Mouse (Mus musculus) neural tube, embryonic 15.5 days (tissue): Measurements from ENCODE around the gene Haus7. TPM values are rescaled to one million over a fixed set of nuclear protein-coding genes. Genes with fewer than 3 reads are reported as not detected.
A peak's percentile ranks its signal among the peaks of the same experiment; 100 is the strongest.
"Not testable (repeated sequence)": the region's sequence is repeated elsewhere in the genome, so short reads cannot be mapped to it uniquely, and the experiment has no call there.

Experiments used
- ATAC-seq: fragments of 200-750 bp; cut with Nextera tagmentation; 2 replicates; pipeline ENCODE4 v1.8.0; 2017; ENCODE audit warnings: mild to moderate bottlenecking, moderate TSS enrichment, moderate library complexity; ENCODE audit not compliant: low FRiP score
- H3K27ac ChIP-seq: fragments of 300-500 bp; sonication (generic); replicated peaks from 2 replicates; pipeline ENCODE4 v1.5.1; 2015; ENCODE audit warnings: mild to moderate bottlenecking, inconsistent platforms
- H3K27me3 ChIP-seq: fragments of 300-500 bp; sonication (generic); replicated peaks from 2 replicates; pipeline ENCODE4 v1.6.1; 2015; ENCODE audit warnings: inconsistent platforms
- H3K36me3 ChIP-seq: fragments of 300-500 bp; sonication (generic); 2 replicates; pipeline ENCODE4 v1.6.1; 2015; ENCODE audit warnings: inconsistent platforms
- H3K4me1 ChIP-seq: fragments of 300-500 bp; sonication (generic); 2 replicates; pipeline ENCODE4 v1.6.1; 2015; ENCODE audit warnings: inconsistent platforms
- H3K4me2 ChIP-seq: fragments of 300-500 bp; sonication (generic); 2 replicates; pipeline ENCODE4 v1.6.1; 2015; ENCODE audit warnings: inconsistent platforms, mild to moderate bottlenecking, moderate library complexity
- H3K4me3 ChIP-seq: fragments of 300-500 bp; sonication (generic); replicated peaks from 2 replicates; pipeline ENCODE4 v1.5.1; 2015; ENCODE audit warnings: mild to moderate bottlenecking, inconsistent platforms
- H3K9ac ChIP-seq: fragments of 300-500 bp; sonication (generic); replicated peaks from 2 replicates; pipeline ENCODE4 v1.6.1; 2015; ENCODE audit warnings: mild to moderate bottlenecking, inconsistent platforms
- H3K9me3 ChIP-seq: fragments of 300-500 bp; sonication (generic); replicated peaks from 2 replicates; pipeline ENCODE4 v1.6.1; 2016; ENCODE audit warnings: inconsistent platforms
- WGBS: fragments of 180-500 bp; shearing (Covaris S2); methylation state at CpG from one replicate; pipeline ENCODE4 v1.1.7; 2015; ENCODE audit warnings: mixed read lengths; 5-methylcytosine and 5-hydroxymethylcytosine counted together
- polyA plus RNA-seq: library from polyadenylated mRNA; unstranded; fragments of >200 nt; fragmentation: Nextera tagmentation; extraction: Ambion mirVana; gene quantifications from 2 replicates; pipeline ENCODE4 v1.2.1, GENCODE M21; 2015

Haus7 gene
- polyA plus RNA-seq, 1 experiment from 2014 or later = 74.9 TPM

- Histone ChIP-seq H3K27me3 (no peaks in the 10 kb centered on the region), H3K4me1 (peaks cover 11% of the 10 kb centered on the region), H3K4me2 (no peak overlapping the region), H3K9ac (no peak overlapping the region), H3K27ac (no peak overlapping the region), H3K4me3 (no peak overlapping the region), H3K9me3 (no peaks in the 10 kb centered on the region), H3K36me3 (no peaks in the 10 kb centered on the region)
- WGBS = 84% methylated on average over 4 of the region's 4 CpGs
- ATAC-seq = no peak
Observed at GRCm38 (mm10) chrX:73460792-73461191, 1.9 kb upstream of the Haus7 start.

- no peak overlapping the region for H3K4me2 ChIP-seq
- no peak overlapping the region for H3K27ac ChIP-seq
- H3K27me3 ChIP-seq = no peaks in the 10 kb centered on the region
- H3K36me3 ChIP-seq = no peaks in the 10 kb centered on the region
- no peak overlapping the region for H3K9ac ChIP-seq
- WGBS = 24% methylated on average over 2 of the region's 2 CpGs
- no peaks in the 10 kb centered on the region for H3K4me1 ChIP-seq
- ATAC-seq = no peak
- no peaks in the 10 kb centered on the region for H3K9me3 ChIP-seq
- H3K4me3 ChIP-seq = no peak overlapping the region
Observed at GRCm38 (mm10) chrX:73451949-73452348, 6.9 kb downstream of the Haus7 start.

DNA sequence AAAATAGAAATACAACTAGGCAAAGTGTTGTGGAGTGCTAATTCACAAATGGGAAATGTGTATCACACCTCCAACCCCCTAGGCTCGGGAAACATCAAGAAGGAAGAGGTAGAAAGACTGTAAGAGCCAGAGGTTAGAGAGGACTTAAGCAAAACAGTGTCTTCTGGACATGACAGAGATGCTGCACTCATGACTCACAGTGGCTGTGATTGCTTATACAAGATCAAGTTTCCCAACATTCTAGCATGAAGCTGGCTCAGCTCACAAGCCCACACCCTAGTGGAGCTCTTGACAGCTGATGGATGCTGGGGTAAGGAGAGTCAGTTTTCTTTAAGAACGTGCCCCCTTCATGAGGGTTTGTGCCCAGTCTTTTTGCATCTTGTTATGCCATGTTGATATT is 17.4 kb downstream of the Haus7 start:
- Histone ChIP-seq H3K9ac (no peak overlapping the region), H3K9me3 (no peaks in the 10 kb centered on the region), H3K4me2 (no peak overlapping the region), H3K36me3 (peaks cover 5% of the 10 kb centered on the region; the same call in 1 of the 2 replicates), H3K4me1 (no peaks in the 10 kb centered on the region), H3K27ac (no peak overlapping the region), H3K4me3 (no peak overlapping the region), H3K27me3 (no peaks in the 10 kb centered on the region)
- 75% methylated on average over 2 of the region's 2 CpGs for WGBS
- ATAC-seq = no peak

GRCm38 (mm10) chrX:73435252-73435651 is 23.6 kb downstream of the Haus7 start, which contains the start of gene Trex2:
Gene Trex2, minus strand, starts transcription at chrX:73435344.
- H3K9me3 ChIP-seq = no peaks in the 10 kb centered on the region
- no peak for ATAC-seq
- H3K4me3 ChIP-seq = no peak within 1 kb of the TSS
- H3K36me3 ChIP-seq = no peaks in the 10 kb centered on the region
- H3K9ac ChIP-seq = no peak within 1 kb of the TSS
- no peaks in the 10 kb centered on the region for H3K4me1 ChIP-seq
- H3K4me2 ChIP-seq = no peak within 1 kb of the TSS
- H3K27ac ChIP-seq = no peak within 1 kb of the TSS
- H3K27me3 ChIP-seq = no peaks in the 10 kb centered on the region
- WGBS = 84% methylated on average over 11 of the region's 11 CpGs

GRCm38 (mm10) chrX:73432850-73433249 is 26.0 kb downstream of the Haus7 start:
- H3K4me1 ChIP-seq = no peaks in the 10 kb centered on the region

DNA sequence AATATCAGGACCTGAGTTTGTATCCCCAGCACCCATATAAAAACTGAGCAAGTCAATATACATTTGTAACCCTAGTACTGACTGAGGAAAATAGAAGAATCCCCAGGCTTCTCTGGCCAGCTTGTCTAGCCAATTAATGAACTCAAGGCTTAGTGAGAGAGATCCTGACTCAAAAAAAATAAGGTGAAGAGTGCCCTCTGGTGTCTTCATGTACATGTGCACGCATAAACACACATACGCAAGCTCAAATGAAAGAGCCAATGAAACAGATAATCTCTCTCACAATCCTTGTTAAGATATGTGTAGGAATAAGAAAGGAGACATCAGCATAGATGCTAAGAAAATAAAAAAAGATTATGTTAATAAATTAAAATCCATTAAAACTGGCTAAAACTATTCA is 28.8 kb downstream of the Haus7 start:
- Histone ChIP-seq H3K4me3 (no peak overlapping the region), H3K27ac (no peak overlapping the region), H3K27me3 (no peaks in the 10 kb centered on the region), H3K4me2 (no peak overlapping the region), H3K36me3 (no peaks in the 10 kb centered on the region), H3K4me1 (no peaks in the 10 kb centered on the region), H3K9ac (no peak overlapping the region), H3K9me3 (no peaks in the 10 kb centered on the region)
- ATAC-seq = no peak
- 84% methylated on average over 2 of the region's 2 CpGs for WGBS

More at GRCm38 (mm10) chrX:73432850-73433249, 26.0 kb downstream of the Haus7 start:
- H3K4me2 ChIP-seq = no peak overlapping the region
- ATAC-seq = no peak
- no peak overlapping the region for H3K27ac ChIP-seq
- no peak overlapping the region for H3K4me3 ChIP-seq
- H3K9ac ChIP-seq = no peak overlapping the region
- no peaks in the 10 kb centered on the region for H3K9me3 ChIP-seq
- whole genome bisulfite sequencing = 74% methylated on average over 5 of the region's 5 CpGs
- no peaks in the 10 kb centered on the region for H3K27me3 ChIP-seq
- H3K36me3 ChIP-seq = no peaks in the 10 kb centered on the region

- ATAC-seq = no peak
- no peak overlapping the region for H3K4me3 ChIP-seq
- H3K4me2 ChIP-seq = no peak overlapping the region
- H3K9ac ChIP-seq = no peak overlapping the region
- H3K27ac ChIP-seq = no peak overlapping the region
- no peaks in the 10 kb centered on the region for H3K27me3 ChIP-seq
- WGBS = 22% methylated on average over 1 of the region's 1 CpGs
- H3K36me3 ChIP-seq = no peaks in the 10 kb centered on the region
- no peaks in the 10 kb centered on the region for H3K4me1 ChIP-seq
- H3K9me3 ChIP-seq = no peaks in the 10 kb centered on the region
Observed at GRCm38 (mm10) chrX:73412767-73413166, 46.1 kb downstream of the Haus7 start.

DNA sequence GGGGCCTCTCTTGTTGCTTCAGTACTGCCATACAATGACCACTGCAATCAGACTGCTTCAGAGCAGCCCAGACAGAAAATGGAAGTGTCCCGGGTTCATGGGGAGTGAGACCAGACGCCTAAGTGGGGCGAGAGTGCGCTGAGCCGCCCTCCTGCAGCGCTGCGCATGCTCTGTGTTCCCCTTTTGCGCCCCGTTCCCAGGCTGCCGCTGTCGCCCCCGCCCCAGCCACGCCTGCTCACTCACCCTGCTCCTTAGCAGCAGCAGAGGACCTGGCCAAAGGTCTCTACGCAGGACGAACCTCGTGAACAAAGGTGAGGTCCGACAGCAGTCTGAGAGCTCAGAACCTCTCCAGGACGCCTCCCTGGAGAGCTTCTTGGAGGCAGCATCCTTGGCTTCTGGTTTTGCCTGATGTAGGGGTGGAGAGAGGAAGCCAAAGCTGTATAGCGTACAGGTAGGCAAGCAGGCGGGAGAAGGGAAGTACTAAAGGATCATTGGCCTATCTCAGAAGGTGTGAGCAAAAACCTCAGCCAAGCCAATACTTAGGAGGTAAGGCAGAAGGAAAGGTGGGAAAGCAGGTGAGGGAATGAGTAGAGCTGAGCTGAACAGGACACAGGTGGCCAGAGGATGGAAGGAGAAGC is 47.8 kb downstream of the Haus7 start, which contains the start of gene Zfp92:
Gene Zfp92, plus strand, starts transcription at position 217 of the 638 bp plus-strand sequence.
- H3K9ac ChIP-seq = peak within 1 kb of the TSS; percentile 32; the same call in 1 of the 2 replicates
- ATAC-seq = peak; percentile 78

GRCm38 (mm10) chrX:73401616-73402015 is 57.2 kb downstream of the Haus7 start:
- no peak overlapping the region for H3K4me3 ChIP-seq
- no peaks in the 10 kb centered on the region for H3K27me3 ChIP-seq
- no peak for ATAC-seq
- 94% methylated on average over 12 of the region's 12 CpGs for whole genome bisulfite sequencing
- H3K9ac ChIP-seq = no peak overlapping the region
- H3K9me3 ChIP-seq = no peaks in the 10 kb centered on the region
- no peak overlapping the region for H3K4me2 ChIP-seq
- no peak overlapping the region for H3K27ac ChIP-seq
- H3K4me1 ChIP-seq = no peaks in the 10 kb centered on the region
- no peaks in the 10 kb centered on the region for H3K36me3 ChIP-seq

More for the DNA sequence above, 47.8 kb downstream of the Haus7 start, which contains the start of gene Zfp92:
- WGBS = 25% methylated on average over 20 of the region's 20 CpGs
- Histone ChIP-seq H3K4me2 (peak within 1 kb of the TSS; percentile 60), H3K27ac (no peak within 1 kb of the TSS), H3K27me3 (no peaks in the 10 kb centered on the region), H3K4me3 (peak within 1 kb of the TSS; percentile 40), H3K9me3 (no peaks in the 10 kb centered on the region), H3K36me3 (no peaks in the 10 kb centered on the region), H3K4me1 (no peaks in the 10 kb centered on the region)

DNA sequence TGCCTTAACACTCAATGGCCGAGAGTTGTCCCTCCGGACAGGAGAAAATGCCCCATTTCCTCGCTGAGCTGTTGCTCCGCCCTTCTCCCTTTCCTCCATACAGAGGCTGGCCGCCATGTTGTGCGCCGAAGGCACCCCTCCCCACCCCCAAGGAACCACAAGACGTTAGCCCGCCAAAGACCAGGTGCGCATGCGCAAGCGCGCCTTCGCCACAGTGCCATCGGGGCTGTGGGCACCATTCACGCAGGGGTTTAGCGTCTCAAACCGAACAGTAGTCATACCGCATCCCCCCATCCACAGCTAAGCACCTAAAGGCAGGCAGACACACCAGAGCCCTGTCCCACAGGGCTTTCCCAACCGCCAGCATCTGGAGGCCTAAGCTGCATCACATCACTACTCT is 57.9 kb downstream of the Haus7 start:
- no peak overlapping the region for H3K27ac ChIP-seq
- H3K36me3 ChIP-seq = no peaks in the 10 kb centered on the region
- H3K27me3 ChIP-seq = no peaks in the 10 kb centered on the region
- H3K4me1 ChIP-seq = no peaks in the 10 kb centered on the region
- WGBS = 91% methylated on average over 20 of the region's 20 CpGs
- H3K9ac ChIP-seq = no peak overlapping the region
- ATAC-seq = no peak
- H3K9me3 ChIP-seq = no peaks in the 10 kb centered on the region
- no peak overlapping the region for H3K4me2 ChIP-seq
- no peak overlapping the region for H3K4me3 ChIP-seq

GRCm38 (mm10) chrX:73398636-73399035 is 60.2 kb downstream of the Haus7 start, which contains the start of gene Gm18336:
Gene Gm18336, minus strand, starts transcription at chrX:73398736.
- not testable (repeated sequence) for H3K4me3 ChIP-seq, H3K4me1 ChIP-seq, H3K27me3 ChIP-seq, H3K9ac ChIP-seq, H3K4me2 ChIP-seq, H3K27ac ChIP-seq, H3K9me3 ChIP-seq, H3K36me3 ChIP-seq, ATAC-seq
- WGBS = 80% methylated on average over 2 of the region's 2 CpGs

GRCm38 (mm10) chrX:73396446-73396845 is 62.4 kb downstream of the Haus7 start:
- no peak for ATAC-seq
- Histone ChIP-seq H3K9me3 (no peaks in the 10 kb centered on the region), H3K4me1 (no peaks in the 10 kb centered on the region), H3K4me2 (no peak overlapping the region), H3K27ac (no peak overlapping the region), H3K27me3 (no peaks in the 10 kb centered on the region), H3K9ac (no peak overlapping the region), H3K4me3 (no peak overlapping the region), H3K36me3 (no peaks in the 10 kb centered on the region)
- WGBS = 100% methylated on average over 1 of the region's 1 CpGs
